Mouse (Mus musculus): Measurements from ENCODE around the gene Mical2. TPM values are rescaled to one million over a fixed set of nuclear protein-coding genes. Genes with fewer than 3 reads are reported as not detected.

Mical2 gene
- total and polyA plus RNA-seq, 3 experiments, result not detected

DNA sequence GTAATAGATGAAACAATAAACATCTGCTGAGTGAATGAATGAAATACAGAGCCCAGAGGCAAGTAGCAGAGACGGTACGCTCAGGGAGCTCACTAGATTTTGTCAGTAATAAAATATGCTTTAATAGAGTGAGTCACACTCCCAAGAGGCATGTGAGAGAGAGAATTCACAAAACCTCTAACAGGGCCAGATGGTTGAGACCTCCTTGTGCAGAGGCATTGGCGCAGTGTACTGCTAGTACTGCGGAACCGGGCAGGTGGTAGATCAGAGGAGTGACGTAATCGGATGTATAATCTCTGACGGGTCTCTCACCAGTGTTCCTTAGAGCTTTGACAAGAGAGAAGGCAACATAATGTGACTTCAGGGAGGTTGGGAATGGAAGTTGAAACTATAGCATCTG, 78.7 kb downstream of the Mical2 start:
- no peak overlapping the region for H3K4me3 ChIP-seq (replicated peaks in 1 of 3; ENCODE audit: low read depth in 2 of 3, low read length in 2 of 3, poor library complexity in 1 of 3)
- H3K9ac ChIP-seq (ENCODE audit: insufficient read depth, low read depth), result no peak overlapping the region
- DNase-seq (ENCODE audit: extremely low read depth), result no peak
- dilution Hi-C loops (cut with MboI; ENCODE audit: extremely low pct_ligation_motif_present, extremely low pct_unique_long_range_greater_than_20kb, low sequenced_read_pairs) (no loop called here), in situ Hi-C loops (cut with MboI; ENCODE audit: low pct_ligation_motif_present, low pct_unique_long_range_greater_than_20kb, low sequenced_read_pairs) (no loop called here)
- H3K9me3 ChIP-seq (replicated peaks; ENCODE audit: low read length), result no peaks in the 10 kb centered on the region
- H3K79me2 ChIP-seq (replicated peaks; ENCODE audit: control insufficient read depth, extremely low read depth, insufficient read depth, poor library complexity, severe bottlenecking), result no peaks in the 10 kb centered on the region
- no peak overlapping the region for H3K4me2 ChIP-seq (ENCODE audit: insufficient read depth, low read depth, poor library complexity, severe bottlenecking)
- no peaks in the 10 kb centered on the region for H3K4me1 ChIP-seq (ENCODE audit: control insufficient read depth in 1 of 2, insufficient read depth in 2 of 2)
- no peaks in the 10 kb centered on the region for H3K36me3 ChIP-seq (replicated peaks in 1 of 2; ENCODE audit: control insufficient read depth in 1 of 2, insufficient read depth in 1 of 2, low read length in 1 of 2)
- no peak overlapping the region for H3K27ac ChIP-seq (ENCODE audit: insufficient read depth, low read depth)
- TF ChIP-seq ZC3H11A (IDR thresholded peaks at IDR 0.05; ENCODE audit: low read depth, low read length), result no peak
- TF ChIP-seq MYC (IDR thresholded peaks at IDR 0.05; ENCODE audit: low read depth, low read length), result no peak
- TF ChIP-seq PAX5 (IDR thresholded peaks at IDR 0.05; ENCODE audit: low read length), result no peak
- no peak for TF ChIP-seq USF2 (conservative IDR thresholded peaks at IDR 0.05; ENCODE audit: low read depth, low read length)
- TF ChIP-seq ZKSCAN1 (IDR thresholded peaks at IDR 0.05; ENCODE audit: borderline replicate concordance, low read depth, low read length), result no peak
- peaks cover 55% of the 10 kb centered on the region for H3K27me3 ChIP-seq (replicated peaks)

DNA sequence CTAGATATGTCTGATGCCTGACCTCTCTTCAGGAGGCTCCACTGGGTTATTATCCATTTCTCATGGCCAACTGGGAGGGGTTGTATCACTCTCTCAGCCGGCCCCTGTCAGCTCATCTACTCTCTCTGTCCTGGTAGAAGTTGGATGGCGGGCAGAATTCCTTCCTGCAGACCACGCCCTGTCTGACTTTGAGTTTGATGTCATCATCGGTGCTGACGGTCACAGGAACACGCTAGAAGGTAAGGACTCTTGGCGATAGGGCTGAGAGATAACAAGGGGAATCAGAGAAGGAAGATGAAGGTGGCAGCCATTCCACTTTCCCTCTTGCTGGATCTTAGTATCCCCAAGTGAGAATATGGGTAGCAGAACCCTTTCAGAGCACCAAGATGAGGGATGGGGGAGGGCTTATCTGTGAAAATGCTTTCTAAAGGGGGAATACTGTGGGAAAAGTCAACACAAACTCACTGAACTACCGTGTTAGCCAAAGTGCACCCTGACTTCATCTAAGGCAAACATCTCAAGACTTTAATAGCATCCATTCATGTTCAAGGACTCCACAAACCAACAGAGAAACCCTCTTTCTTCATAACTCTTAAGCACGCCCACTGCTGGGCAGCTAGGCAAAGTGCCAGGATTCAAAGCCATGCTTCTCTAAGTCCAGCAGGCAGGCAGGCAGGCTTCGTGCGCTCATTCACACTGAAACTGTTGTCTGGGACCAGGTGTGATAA, 83.8 kb downstream of the Mical2 start:
- H3K27me3 ChIP-seq (replicated peaks), result peaks cover 65% of the 10 kb centered on the region
- in situ Hi-C loops (cut with MboI; ENCODE audit: low pct_ligation_motif_present, low pct_unique_long_range_greater_than_20kb, low sequenced_read_pairs), result no loop called here
- H3K36me3 ChIP-seq (replicated peaks in 1 of 2; ENCODE audit: control insufficient read depth in 1 of 2, insufficient read depth in 1 of 2, low read length in 1 of 2), result no peaks in the 10 kb centered on the region
- H3K4me2 ChIP-seq (ENCODE audit: insufficient read depth, low read depth, poor library complexity, severe bottlenecking), result no peak overlapping the region
- no peaks in the 10 kb centered on the region for H3K79me2 ChIP-seq (replicated peaks; ENCODE audit: control insufficient read depth, extremely low read depth, insufficient read depth, poor library complexity, severe bottlenecking)
- dilution Hi-C loops (cut with MboI; ENCODE audit: extremely low pct_ligation_motif_present, extremely low pct_unique_long_range_greater_than_20kb, low sequenced_read_pairs), result no loop called here
- H3K27ac ChIP-seq (ENCODE audit: insufficient read depth, low read depth), result no peak overlapping the region
- no peak for DNase-seq (ENCODE audit: extremely low read depth)
- H3K4me3 ChIP-seq (replicated peaks in 1 of 3; ENCODE audit: low read depth in 2 of 3, low read length in 2 of 3, poor library complexity in 1 of 3), result no peak overlapping the region
- H3K4me1 ChIP-seq (ENCODE audit: control insufficient read depth in 1 of 2, insufficient read depth in 2 of 2), result no peaks in the 10 kb centered on the region
- H3K9me3 ChIP-seq (replicated peaks; ENCODE audit: low read length), result no peaks in the 10 kb centered on the region
- no peak overlapping the region for H3K9ac ChIP-seq (ENCODE audit: insufficient read depth, low read depth)
- no peak for TF ChIP-seq RCOR1 (conservative IDR thresholded peaks at IDR 0.05; ENCODE audit: low read depth, low read length)
- TF ChIP-seq CHD2 (IDR thresholded peaks at IDR 0.05; ENCODE audit: low read length), result no peak
- no peak for TF ChIP-seq TBP (conservative IDR thresholded peaks at IDR 0.05; ENCODE audit: low read depth, low read length)
- no peak for TF ChIP-seq RAD21 (IDR thresholded peaks at IDR 0.05; ENCODE audit: low read depth, low read length)
- TF ChIP-seq CTCF (conservative IDR thresholded peaks at IDR 0.05 in 1 of 2, IDR thresholded peaks at IDR 0.05 in 1 of 2; ENCODE audit: low read depth in 2 of 2, low read length in 2 of 2), result no peak
- TF ChIP-seq NELFE (IDR thresholded peaks at IDR 0.05; ENCODE audit: low read depth, low read length), result no peak
- no peak for TF ChIP-seq PAX5 (IDR thresholded peaks at IDR 0.05; ENCODE audit: low read length)
- no peak for TF ChIP-seq IRF4 (IDR thresholded peaks at IDR 0.05; ENCODE audit: low read depth, low read length)
- no peak for TF ChIP-seq BHLHE40 (IDR thresholded peaks at IDR 0.05; ENCODE audit: low read depth, low read length)
- no peak for TF ChIP-seq MXI1 (IDR thresholded peaks at IDR 0.05; ENCODE audit: low read depth, low read length)
- no peak for TF ChIP-seq ETS1 (conservative IDR thresholded peaks at IDR 0.05; ENCODE audit: low read depth, low read length)
- TF ChIP-seq HCFC1 (IDR thresholded peaks at IDR 0.05; ENCODE audit: low read depth, low read length), result no peak

Measured in CH12.LX (cell line).